Mouse (Mus musculus) midbrain, embryonic 10.5 days (tissue): ENCODE measurements around the gene Pcca. TPM values are rescaled to one million over a fixed set of nuclear protein-coding genes. Genes with fewer than 3 reads are reported as not detected.
A peak's percentile ranks its signal among the peaks of the same experiment; 100 is the strongest.

Experiments used
- DNase-seq: peaks from one replicate; pipeline ENCODE4 v3.0.0-alpha.2; 2017; ENCODE audit warnings: low spot score
- H3K27ac ChIP-seq: fragments of 300-500 bp; sonication (generic); replicated peaks from 2 replicates; pipeline ENCODE4 v1.5.1; 2016; ENCODE audit warnings: mild to moderate bottlenecking
- H3K27me3 ChIP-seq: fragments of 300-500 bp; sonication (generic); 2 replicates; pipeline ENCODE4 v1.6.1; 2016; ENCODE audit warnings: low read depth, mild to moderate bottlenecking; ENCODE audit not compliant: poor library complexity, severe bottlenecking
- H3K36me3 ChIP-seq: fragments of 300-500 bp; sonication (generic); 2 replicates; pipeline ENCODE4 v1.6.1; 2016; ENCODE audit warnings: mild to moderate bottlenecking, moderate library complexity
- H3K4me1 ChIP-seq: fragments of 300-500 bp; sonication (generic); 2 replicates; pipeline ENCODE4 v1.6.1; 2016
- H3K4me3 ChIP-seq: fragments of 300-500 bp; sonication (generic); 2 replicates; pipeline ENCODE4 v1.5.1; 2016; ENCODE audit warnings: mild to moderate bottlenecking, moderate library complexity
- H3K9me3 ChIP-seq: fragments of 300-500 bp; sonication (generic); replicated peaks from 2 replicates; pipeline ENCODE4 v1.6.1; 2016; ENCODE audit warnings: mild to moderate bottlenecking
- WGBS: fragments of 180-500 bp; shearing (Covaris S2); methylation state at CpG from one replicate; pipeline ENCODE4 v1.1.7; 2016; 5-methylcytosine and 5-hydroxymethylcytosine counted together
- polyA plus RNA-seq: library from polyadenylated mRNA; unstranded; fragments of >200 nt; fragmentation: Nextera tagmentation; extraction: Ambion mirVana; gene quantifications from 2 replicates; pipeline ENCODE4 v1.2.1, GENCODE M21; 2016

The Pcca gene
- polyA plus RNA-seq, 1 experiment from 2014 or later: 30.5 TPM

- Histone ChIP-seq H3K27ac (no peak overlapping the region), H3K27me3 (peaks cover 9% of the 10 kb centered on the region; the same call in 1 of the 2 replicates), H3K4me1 (peaks cover 33% of the 10 kb centered on the region), H3K36me3 (no peaks in the 10 kb centered on the region), H3K9me3 (no peaks in the 10 kb centered on the region), H3K4me3 (no peak overlapping the region)
- DNase-seq: no peak
- 89% methylated on average over 3 of the region's 3 CpGs for WGBS
Observed at GRCm38 (mm10) chr14:122877787-122878186, 343.7 kb downstream of the Pcca start.

GRCm38 (mm10) chr14:122880291-122880690 lies 346.2 kb downstream of the Pcca start:
- Histone ChIP-seq H3K27me3 (peaks cover 5% of the 10 kb centered on the region; the same call in 1 of the 2 replicates), H3K4me1 (peaks cover 36% of the 10 kb centered on the region), H3K27ac (no peak overlapping the region), H3K36me3 (no peaks in the 10 kb centered on the region), H3K9me3 (no peaks in the 10 kb centered on the region), H3K4me3 (no peak overlapping the region)
- no peak for DNase-seq
- 83% methylated on average over 7 of the region's 7 CpGs for WGBS

- Histone ChIP-seq H3K4me1 (peaks cover 30% of the 10 kb centered on the region), H3K27ac (peak overlapping the region; percentile 66), H3K36me3 (no peaks in the 10 kb centered on the region)
Observed at GRCm38 (mm10) chr14:122881699-122882098, 347.6 kb downstream of the Pcca start.

GRCm38 (mm10) chr14:122882201-122882639 lies 348.1 kb downstream of the Pcca start:
- WGBS: 73% methylated on average over 9 of the region's 9 CpGs
- DNase-seq: no peak
- Histone ChIP-seq H3K4me3 (no peak overlapping the region), H3K27me3 (no peaks in the 10 kb centered on the region), H3K36me3 (no peaks in the 10 kb centered on the region), H3K4me1 (peaks cover 30% of the 10 kb centered on the region), H3K27ac (peak overlapping the region; percentile 66), H3K9me3 (no peaks in the 10 kb centered on the region)

More at GRCm38 (mm10) chr14:122881699-122882098, 347.6 kb downstream of the Pcca start:
- peaks cover 3% of the 10 kb centered on the region; the same call in 1 of the 2 replicates for H3K27me3 ChIP-seq
- H3K9me3 ChIP-seq: no peaks in the 10 kb centered on the region
- 71% methylated on average over 2 of the region's 2 CpGs for WGBS
- DNase-seq: no peak
- no peak overlapping the region for H3K4me3 ChIP-seq

- Histone ChIP-seq H3K27ac (peak overlapping the region; percentile 66; the same call in 1 of the 2 replicates), H3K9me3 (no peaks in the 10 kb centered on the region), H3K36me3 (no peaks in the 10 kb centered on the region), H3K27me3 (no peaks in the 10 kb centered on the region), H3K4me3 (no peak overlapping the region), H3K4me1 (peaks cover 30% of the 10 kb centered on the region)
- no peak for DNase-seq
- 84% methylated on average over 7 of the region's 7 CpGs for WGBS
Observed at GRCm38 (mm10) chr14:122882795-122883409, 348.8 kb downstream of the Pcca start.

- Histone ChIP-seq H3K4me1 (peaks cover 30% of the 10 kb centered on the region), H3K27me3 (no peaks in the 10 kb centered on the region), H3K36me3 (no peaks in the 10 kb centered on the region), H3K4me3 (no peak overlapping the region), H3K27ac (0 out of 2 replicates have a peak overlapping the region, but pooled peaks have one; percentile 66), H3K9me3 (no peaks in the 10 kb centered on the region)
- no peak for DNase-seq
- 71% methylated on average over 4 of the region's 4 CpGs for WGBS
Observed at GRCm38 (mm10) chr14:122883410-122883806, 349.3 kb downstream of the Pcca start.

GRCm38 (mm10) chr14:122883821-122884584 lies 349.9 kb downstream of the Pcca start:
- Histone ChIP-seq H3K27ac (no peak overlapping the region), H3K4me1 (peaks cover 30% of the 10 kb centered on the region)
- 72% methylated on average over 10 of the region's 10 CpGs for WGBS

GRCm38 (mm10) chr14:122885893-122886292 lies 351.8 kb downstream of the Pcca start:
- no peak for DNase-seq
- no peaks in the 10 kb centered on the region for H3K27me3 ChIP-seq
- WGBS: 94% methylated on average over 7 of the region's 7 CpGs
- H3K4me3 ChIP-seq: no peak overlapping the region
- H3K27ac ChIP-seq: no peak overlapping the region
- no peaks in the 10 kb centered on the region for H3K36me3 ChIP-seq
- H3K9me3 ChIP-seq: no peaks in the 10 kb centered on the region
- peaks cover 30% of the 10 kb centered on the region for H3K4me1 ChIP-seq

More at GRCm38 (mm10) chr14:122883821-122884584, 349.9 kb downstream of the Pcca start:
- no peak for DNase-seq
- Histone ChIP-seq H3K4me3 (no peak overlapping the region), H3K27me3 (no peaks in the 10 kb centered on the region), H3K36me3 (no peaks in the 10 kb centered on the region), H3K9me3 (no peaks in the 10 kb centered on the region)

GRCm38 (mm10) chr14:122887278-122887677 lies 353.2 kb downstream of the Pcca start:
- Histone ChIP-seq H3K4me3 (no peak overlapping the region), H3K4me1 (peaks cover 21% of the 10 kb centered on the region), H3K36me3 (0 out of 2 replicates have a peak, but pooled peaks cover 4% of the 10 kb centered on the region), H3K27me3 (no peaks in the 10 kb centered on the region), H3K27ac (no peak overlapping the region), H3K9me3 (no peaks in the 10 kb centered on the region)
- 84% methylated on average over 1 of the region's 1 CpGs for WGBS
- no peak for DNase-seq

- no peak for DNase-seq
- 85% methylated on average over 3 of the region's 3 CpGs for WGBS
- H3K27me3 ChIP-seq: no peaks in the 10 kb centered on the region
Observed at GRCm38 (mm10) chr14:122887702-122888479, 353.8 kb downstream of the Pcca start.

GRCm38 (mm10) chr14:122888480-122888872 lies 354.4 kb downstream of the Pcca start:
- Histone ChIP-seq H3K36me3 (0 out of 2 replicates have a peak, but pooled peaks cover 4% of the 10 kb centered on the region), H3K27me3 (no peaks in the 10 kb centered on the region), H3K4me1 (peaks cover 9% of the 10 kb centered on the region), H3K27ac (no peak overlapping the region), H3K9me3 (no peaks in the 10 kb centered on the region), H3K4me3 (no peak overlapping the region)
- DNase-seq: no peak
- 94% methylated on average over 1 of the region's 1 CpGs for WGBS

More at GRCm38 (mm10) chr14:122887702-122888479, 353.8 kb downstream of the Pcca start:
- Histone ChIP-seq H3K4me3 (no peak overlapping the region), H3K36me3 (0 out of 2 replicates have a peak, but pooled peaks cover 4% of the 10 kb centered on the region), H3K4me1 (peaks cover 15% of the 10 kb centered on the region), H3K9me3 (no peaks in the 10 kb centered on the region), H3K27ac (no peak overlapping the region)

- WGBS: 96% methylated on average over 12 of the region's 12 CpGs
- no peaks in the 10 kb centered on the region for H3K4me1 ChIP-seq
Observed at GRCm38 (mm10) chr14:122891470-122891968, 357.4 kb downstream of the Pcca start.

More at GRCm38 (mm10) chr14:122891470-122891968, 357.4 kb downstream of the Pcca start:
- H3K4me3 ChIP-seq: no peak overlapping the region
- no peak for DNase-seq
- H3K27me3 ChIP-seq: no peaks in the 10 kb centered on the region
- 0 out of 2 replicates have a peak, but pooled peaks cover 4% of the 10 kb centered on the region for H3K36me3 ChIP-seq
- no peak overlapping the region for H3K27ac ChIP-seq
- H3K9me3 ChIP-seq: no peaks in the 10 kb centered on the region
